Mouse (Mus musculus) midbrain, postnatal 0 days (tissue): ENCODE measurements around the gene Got1. TPM values are rescaled to one million over a fixed set of nuclear protein-coding genes. Genes with fewer than 3 reads are reported as not detected.

ENCODE experiments used
- ATAC-seq: fragments of 200-750 bp; cut with Nextera tagmentation; 2 replicates; pipeline ENCODE4 v1.8.0; 2017; ENCODE audit warnings: moderate number of reproducible peaks, mild to moderate bottlenecking, moderate TSS enrichment, moderate library complexity; ENCODE audit not compliant: low FRiP score
- DNase-seq: peaks from one replicate; pipeline ENCODE4 v3.0.0-alpha.2; 2015; ENCODE audit warnings: low spot score
- H3K27ac ChIP-seq: fragments of 300-500 bp; sonication (generic); 2 replicates; pipeline ENCODE4 v1.5.1; 2014; ENCODE audit warnings: low read depth, mild to moderate bottlenecking, low read length, mixed read lengths
- H3K27me3 ChIP-seq: fragments of 300-500 bp; sonication (generic); 2 replicates; pipeline ENCODE4 v1.6.1; 2014; ENCODE audit warnings: low read length, control low read depth, mixed read lengths; ENCODE audit not compliant: insufficient read depth
- H3K36me3 ChIP-seq: fragments of 300-500 bp; sonication (generic); 2 replicates; pipeline ENCODE4 v1.6.1; 2014; ENCODE audit warnings: low read length, control low read depth, mixed read lengths; ENCODE audit not compliant: insufficient read depth
- H3K4me1 ChIP-seq: fragments of 300-500 bp; sonication (generic); 2 replicates; pipeline ENCODE4 v1.6.1; 2014; ENCODE audit warnings: mild to moderate bottlenecking, control low read depth, antibody characterized with exemption, low read length, mixed read lengths; ENCODE audit not compliant: insufficient read depth
- H3K4me2 ChIP-seq: fragments of 300-500 bp; sonication (generic); 2 replicates; pipeline ENCODE4 v1.6.1; 2014; ENCODE audit warnings: low read depth, mild to moderate bottlenecking, low read length, mixed read lengths; ENCODE audit not compliant: poor library complexity, severe bottlenecking
- H3K4me3 ChIP-seq: fragments of 300-500 bp; sonication (generic); 2 replicates; pipeline ENCODE4 v1.5.1; 2014; ENCODE audit warnings: low read depth, mild to moderate bottlenecking, low read length, moderate library complexity
- H3K9ac ChIP-seq: fragments of 300-500 bp; sonication (generic); replicated peaks from 2 replicates; pipeline ENCODE4 v1.6.1; 2014; ENCODE audit warnings: mild to moderate bottlenecking, low read length, moderate library complexity, mixed read lengths; ENCODE audit not compliant: poor library complexity, severe bottlenecking
- H3K9me3 ChIP-seq: fragments of 300-500 bp; sonication (generic); 2 replicates; pipeline ENCODE4 v1.6.1; 2016; ENCODE audit warnings: low read length, control low read depth
- CTCF ChIP-seq: IDR thresholded peaks from 2 replicates; pipeline ENCODE4 v1.5.1; 2016; ENCODE audit warnings: antibody characterized with exemption, mild to moderate bottlenecking
- WGBS: fragments of 180-500 bp; shearing (Covaris S2); extraction: QIAGEN DNeasy Blood & Tissue Kit; methylation state at CpG from one replicate; pipeline ENCODE4 v1.1.7; 2014; 5-methylcytosine and 5-hydroxymethylcytosine counted together
- polyA plus RNA-seq: library from polyadenylated mRNA; unstranded; fragments of >200 nt; fragmentation: Nextera tagmentation; extraction: Ambion mirVana; gene quantifications from 2 replicates; pipeline ENCODE4 v1.2.1, GENCODE M21; 2015
- total RNA-seq: library from RNA; depleted of rRNA; stranded (reverse); fragments of >200 nt; gene quantifications from 2 replicates; pipeline ENCODE4 v1.2.3, GENCODE M21; 2014; rRNA removed

Got1 gene
- total and polyA plus RNA-seq, 2 experiments from 2014 or later = 103 to 121 TPM

DNA sequence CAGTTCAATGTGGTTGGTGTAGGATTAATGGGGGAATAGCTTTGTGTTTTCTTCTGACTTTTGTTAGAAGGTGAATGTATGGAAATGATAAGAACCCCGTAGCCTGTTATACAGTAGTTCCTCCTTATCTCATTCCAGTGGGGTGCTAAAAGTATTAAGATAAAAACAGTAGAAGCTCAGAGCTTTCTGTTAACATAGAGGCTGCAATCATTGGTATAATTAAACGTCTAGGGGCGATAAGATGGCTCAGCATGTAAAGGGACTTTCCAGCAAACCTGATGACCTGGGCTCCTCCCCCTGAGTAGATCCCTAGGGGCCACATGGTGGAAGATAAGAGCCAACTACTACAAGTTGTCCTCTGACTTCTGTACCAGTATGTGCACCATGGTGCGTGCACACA lies 71.4 kb downstream of the Got1 start:
- Histone ChIP-seq H3K36me3 (no peaks in the 10 kb centered on the region), H3K9ac (no peak overlapping the region), H3K4me2 (no peak overlapping the region), H3K27me3 (no peaks in the 10 kb centered on the region), H3K27ac (no peak overlapping the region), H3K4me3 (no peak overlapping the region), H3K4me1 (no peaks in the 10 kb centered on the region), H3K9me3 (no peaks in the 10 kb centered on the region)
- no peak for TF ChIP-seq CTCF
- 84% methylated on average over 4 of the region's 4 CpGs for WGBS
- DNase-seq (no peak), ATAC-seq (no peak)

DNA sequence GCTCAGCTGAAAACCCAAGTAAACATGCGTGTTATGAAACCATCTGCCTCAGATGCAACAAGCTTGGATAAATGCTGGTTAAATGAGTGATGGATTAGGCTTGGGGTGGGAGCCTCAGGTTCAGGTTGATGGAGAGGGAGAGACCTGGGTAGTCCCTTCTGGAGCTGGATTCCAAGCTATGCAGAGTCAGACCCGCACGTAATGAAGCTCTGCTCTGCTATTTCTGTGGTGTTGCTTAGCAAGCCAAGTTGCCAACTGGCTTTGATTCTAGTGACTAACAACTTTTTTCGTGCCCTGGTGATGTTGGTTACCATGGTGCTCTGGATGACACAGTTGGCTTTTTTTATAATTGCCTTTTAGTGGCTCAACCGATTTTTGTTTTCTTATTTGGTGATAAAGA lies 72.2 kb downstream of the Got1 start:
- ATAC-seq = no peak
- no peak overlapping the region for H3K4me2 ChIP-seq

DNA sequence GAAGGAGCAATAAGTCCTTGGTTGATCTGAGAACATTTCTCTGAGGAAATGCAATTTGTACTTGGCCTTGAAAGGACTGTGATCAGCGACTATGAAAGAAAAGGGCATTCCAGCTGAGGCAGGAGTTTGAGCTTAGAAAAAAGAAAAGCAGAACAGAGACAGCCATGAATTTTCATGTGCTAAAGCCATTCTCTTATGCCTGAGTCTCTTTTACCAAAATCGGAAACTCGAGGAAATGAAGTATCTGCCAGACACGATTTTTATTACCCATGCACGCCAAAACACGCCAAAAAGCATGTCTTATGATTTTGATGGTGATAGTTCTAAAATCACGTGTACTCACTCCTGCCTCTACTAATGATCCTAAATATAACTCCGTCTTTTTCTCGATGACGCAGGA lies 72.8 kb downstream of the Got1 start:
- 84% methylated on average over 10 of the region's 10 CpGs for WGBS
- H3K36me3 ChIP-seq = no peaks in the 10 kb centered on the region
- H3K9ac ChIP-seq = no peak overlapping the region
- H3K4me1 ChIP-seq = no peaks in the 10 kb centered on the region
- no peak for TF ChIP-seq CTCF
- ATAC-seq = no peak
- no peak overlapping the region for H3K4me2 ChIP-seq
- H3K27me3 ChIP-seq = no peaks in the 10 kb centered on the region
- no peak overlapping the region for H3K4me3 ChIP-seq
- no peak overlapping the region for H3K27ac ChIP-seq
- no peaks in the 10 kb centered on the region for H3K9me3 ChIP-seq
- DNase-seq = no peak

More for the DNA sequence above, 72.2 kb downstream of the Got1 start:
- DNase-seq = peak; percentile 30
- no peaks in the 10 kb centered on the region for H3K27me3 ChIP-seq
- H3K36me3 ChIP-seq = no peaks in the 10 kb centered on the region
- H3K27ac ChIP-seq = no peak overlapping the region
- no peaks in the 10 kb centered on the region for H3K9me3 ChIP-seq
- H3K4me3 ChIP-seq = no peak overlapping the region
- WGBS = 81% methylated on average over 5 of the region's 5 CpGs
- H3K4me1 ChIP-seq = no peaks in the 10 kb centered on the region
- H3K9ac ChIP-seq = no peak overlapping the region
- no peak for TF ChIP-seq CTCF

Other genes with a start within 250 kb of the Got1 start
- 0.09 and 0.55 TPM in 2 replicates for gene Hpse2, start 136.2 kb downstream of the Got1 start, total RNA-seq
- 0.23 and 0.32 TPM in 2 replicates for gene Hpse2, start 136.2 kb downstream of the Got1 start, polyA plus RNA-seq
- gene Cnnm1, start 84.2 kb downstream of the Got1 start, total RNA-seq = 7.5 and 9.7 TPM in 2 replicates
- 2.7 and 3.3 TPM in 2 replicates for gene Cnnm1, start 84.2 kb downstream of the Got1 start, polyA plus RNA-seq
- 0.05 TPM in 1 of 2 replicates, not detected in the other for gene Nkx2-3, start 87.7 kb upstream of the Got1 start, total RNA-seq
- 0.12 TPM in 1 of 2 replicates, not detected in the other for gene Nkx2-3, start 87.7 kb upstream of the Got1 start, polyA plus RNA-seq
- gene Slc25a28, start 150.3 kb upstream of the Got1 start, total RNA-seq = 43.8 and 48.3 TPM in 2 replicates
- gene Slc25a28, start 150.3 kb upstream of the Got1 start, polyA plus RNA-seq = 15.2 and 15.5 TPM in 2 replicates
- gene Entpd7, start 165.1 kb upstream of the Got1 start, total RNA-seq = 6.9 and 10.0 TPM in 2 replicates
- 7.1 and 8.2 TPM in 2 replicates for gene Entpd7, start 165.1 kb upstream of the Got1 start, polyA plus RNA-seq
- gene Cutc, start 228.4 kb upstream of the Got1 start, total RNA-seq = 2.7 and 5.2 TPM in 2 replicates
- 7.8 and 8.0 TPM in 2 replicates for gene Cutc, start 228.4 kb upstream of the Got1 start, polyA plus RNA-seq
- gene Cox15, start 228.4 kb upstream of the Got1 start, total RNA-seq = 22.3 and 32.7 TPM in 2 replicates
- 9.4 and 10.6 TPM in 2 replicates for gene Cox15, start 228.4 kb upstream of the Got1 start, polyA plus RNA-seq